Mouse (Mus musculus) lung, embryonic 15.5 days (tissue): ENCODE measurements around the gene Rora. TPM values are rescaled to one million over a fixed set of nuclear protein-coding genes. Genes with fewer than 3 reads are reported as not detected.

Experiments
- ATAC-seq: fragments of 200-750 bp; cut with Nextera tagmentation; 2 replicates; pipeline ENCODE4 v1.8.0; 2017; ENCODE audit warnings: moderate number of reproducible peaks, borderline replicate concordance; ENCODE audit not compliant: low FRiP score, low TSS enrichment; ENCODE audit errors: extremely low read depth
- H3K27ac ChIP-seq: fragments of 300-500 bp; sonication (generic); 2 replicates; pipeline ENCODE4 v1.5.1; 2015; ENCODE audit warnings: moderate library complexity, mild to moderate bottlenecking, inconsistent platforms
- H3K27me3 ChIP-seq: fragments of 300-500 bp; sonication (generic); 2 replicates; pipeline ENCODE4 v1.6.1; 2015; ENCODE audit warnings: inconsistent platforms
- H3K36me3 ChIP-seq: fragments of 300-500 bp; sonication (generic); 2 replicates; pipeline ENCODE4 v1.6.1; 2015; ENCODE audit warnings: inconsistent platforms
- H3K4me1 ChIP-seq: fragments of 300-500 bp; sonication (generic); 2 replicates; pipeline ENCODE4 v1.6.1; 2015; ENCODE audit warnings: inconsistent platforms
- H3K4me2 ChIP-seq: fragments of 300-500 bp; sonication (generic); 2 replicates; pipeline ENCODE4 v1.6.1; 2015; ENCODE audit warnings: inconsistent platforms, mild to moderate bottlenecking, moderate library complexity
- H3K4me3 ChIP-seq: fragments of 300-500 bp; sonication (generic); 2 replicates; pipeline ENCODE4 v1.5.1; 2015; ENCODE audit warnings: mild to moderate bottlenecking, inconsistent platforms
- H3K9ac ChIP-seq: fragments of 300-500 bp; sonication (generic); 2 replicates; pipeline ENCODE4 v1.6.1; 2015; ENCODE audit warnings: inconsistent platforms
- H3K9me3 ChIP-seq: fragments of 300-500 bp; sonication (generic); 2 replicates; pipeline ENCODE4 v1.6.1; 2016; ENCODE audit warnings: inconsistent platforms
- WGBS: fragments of 180-500 bp; shearing (Covaris S2); methylation state at CpG from one replicate; pipeline ENCODE4 v1.1.7; 2015; 5-methylcytosine and 5-hydroxymethylcytosine counted together
- polyA plus RNA-seq: library from polyadenylated mRNA; unstranded; fragments of >200 nt; fragmentation: Nextera tagmentation; extraction: Ambion mirVana; gene quantifications from 2 replicates; pipeline ENCODE4 v1.2.1, GENCODE M21; 2015

Gene Rora
- polyA plus RNA-seq, 1 experiment from 2014 or later, result 6.9 TPM

GRCm38 (mm10) chr9:69179224-69179623 is 525.6 kb downstream of the Rora start:
- no peaks in the 10 kb centered on the region for H3K27me3 ChIP-seq
- ATAC-seq, result no peak
- H3K4me1 ChIP-seq, result peaks cover 28% of the 10 kb centered on the region
- no peaks in the 10 kb centered on the region for H3K36me3 ChIP-seq
- WGBS, result 85% methylated on average over 8 of the region's 8 CpGs
- no peak overlapping the region for H3K4me3 ChIP-seq
- H3K9ac ChIP-seq, result no peak overlapping the region
- no peaks in the 10 kb centered on the region for H3K9me3 ChIP-seq
- no peak overlapping the region for H3K4me2 ChIP-seq
- H3K27ac ChIP-seq, result no peak overlapping the region

- H3K4me2 ChIP-seq, result no peak overlapping the region
- WGBS, result 12% methylated on average over 3 of the region's 3 CpGs
- H3K9ac ChIP-seq, result no peak overlapping the region
- H3K4me3 ChIP-seq, result no peak overlapping the region
- H3K27me3 ChIP-seq, result no peaks in the 10 kb centered on the region
- no peaks in the 10 kb centered on the region for H3K9me3 ChIP-seq
- H3K36me3 ChIP-seq, result no peaks in the 10 kb centered on the region
- peak; percentile 36; the same call in 1 of the 2 replicates for ATAC-seq
- peak overlapping the region; percentile 70 for H3K27ac ChIP-seq
- peaks cover 17% of the 10 kb centered on the region for H3K4me1 ChIP-seq
These were observed 527.4 kb downstream of the Rora start for GRCm38 (mm10) chr9:69180961-69181360.

GRCm38 (mm10) chr9:69181411-69181810 is 527.8 kb downstream of the Rora start:
- no peaks in the 10 kb centered on the region for H3K36me3 ChIP-seq
- H3K9ac ChIP-seq, result no peak overlapping the region
- H3K27ac ChIP-seq, result peak overlapping the region; percentile 70
- H3K4me1 ChIP-seq, result peaks cover 13% of the 10 kb centered on the region
- H3K4me3 ChIP-seq, result no peak overlapping the region
- H3K4me2 ChIP-seq, result no peak overlapping the region
- H3K9me3 ChIP-seq, result no peaks in the 10 kb centered on the region
- no peaks in the 10 kb centered on the region for H3K27me3 ChIP-seq
- ATAC-seq, result peak; percentile 64; the same call in 1 of the 2 replicates

GRCm38 (mm10) chr9:69183888-69184287 is 530.3 kb downstream of the Rora start:
- H3K4me3 ChIP-seq, result no peak overlapping the region
- H3K27ac ChIP-seq, result no peak overlapping the region
- no peaks in the 10 kb centered on the region for H3K9me3 ChIP-seq
- no peak overlapping the region for H3K4me2 ChIP-seq
- no peak for ATAC-seq
- 80% methylated on average over 4 of the region's 4 CpGs for WGBS
- H3K9ac ChIP-seq, result no peak overlapping the region
- H3K4me1 ChIP-seq, result peaks cover 13% of the 10 kb centered on the region
- no peaks in the 10 kb centered on the region for H3K27me3 ChIP-seq
- no peaks in the 10 kb centered on the region for H3K36me3 ChIP-seq

- no peak for ATAC-seq
- Histone ChIP-seq H3K4me2 (no peak overlapping the region), H3K4me1 (no peaks in the 10 kb centered on the region), H3K27me3 (no peaks in the 10 kb centered on the region), H3K9ac (no peak overlapping the region), H3K36me3 (no peaks in the 10 kb centered on the region), H3K27ac (no peak overlapping the region), H3K4me3 (no peak overlapping the region), H3K9me3 (no peaks in the 10 kb centered on the region)
- 60% methylated on average over 1 of the region's 1 CpGs for WGBS
These were observed 537.1 kb downstream of the Rora start for GRCm38 (mm10) chr9:69190726-69191125.

- H3K36me3 ChIP-seq, result no peaks in the 10 kb centered on the region
- 78% methylated on average over 8 of the region's 8 CpGs for WGBS
- H3K27ac ChIP-seq, result no peak overlapping the region
- no peaks in the 10 kb centered on the region for H3K27me3 ChIP-seq
- no peak for ATAC-seq
- no peak overlapping the region for H3K4me3 ChIP-seq
- no peak overlapping the region for H3K4me2 ChIP-seq
- H3K9ac ChIP-seq, result no peak overlapping the region
- no peaks in the 10 kb centered on the region for H3K4me1 ChIP-seq
- H3K9me3 ChIP-seq, result no peaks in the 10 kb centered on the region
These were observed 538.9 kb downstream of the Rora start for GRCm38 (mm10) chr9:69192446-69192845.

GRCm38 (mm10) chr9:69194638-69195605 is 541.3 kb downstream of the Rora start:
- Histone ChIP-seq H3K27ac (no peak overlapping the region), H3K36me3 (no peaks in the 10 kb centered on the region), H3K4me3 (no peak overlapping the region), H3K27me3 (no peaks in the 10 kb centered on the region), H3K4me2 (no peak overlapping the region), H3K9me3 (no peaks in the 10 kb centered on the region), H3K4me1 (no peaks in the 10 kb centered on the region), H3K9ac (no peak overlapping the region)
- 77% methylated on average over 13 of the region's 13 CpGs for WGBS
- no peak for ATAC-seq

GRCm38 (mm10) chr9:69213796-69214195 is 560.2 kb downstream of the Rora start:
- 46% methylated on average over 5 of the region's 5 CpGs for WGBS
- no peak for ATAC-seq
- Histone ChIP-seq H3K4me3 (no peak overlapping the region), H3K36me3 (no peaks in the 10 kb centered on the region), H3K27ac (no peak overlapping the region), H3K27me3 (no peaks in the 10 kb centered on the region), H3K4me2 (no peak overlapping the region), H3K4me1 (0 out of 2 replicates have a peak, but pooled peaks cover 3% of the 10 kb centered on the region), H3K9me3 (no peaks in the 10 kb centered on the region), H3K9ac (no peak overlapping the region)

GRCm38 (mm10) chr9:69224841-69225240 is 571.3 kb downstream of the Rora start:
- no peak overlapping the region for H3K4me3 ChIP-seq
- ATAC-seq, result no peak
- no peaks in the 10 kb centered on the region for H3K4me1 ChIP-seq
- no peaks in the 10 kb centered on the region for H3K27me3 ChIP-seq
- H3K9me3 ChIP-seq, result no peaks in the 10 kb centered on the region
- no peak overlapping the region for H3K9ac ChIP-seq
- 45% methylated on average over 3 of the region's 3 CpGs for WGBS
- no peak overlapping the region for H3K4me2 ChIP-seq
- no peaks in the 10 kb centered on the region for H3K36me3 ChIP-seq
- no peak overlapping the region for H3K27ac ChIP-seq

GRCm38 (mm10) chr9:69226424-69226823 is 572.8 kb downstream of the Rora start:
- H3K9me3 ChIP-seq, result no peaks in the 10 kb centered on the region
- H3K4me3 ChIP-seq, result no peak overlapping the region
- ATAC-seq, result no peak
- H3K36me3 ChIP-seq, result no peaks in the 10 kb centered on the region
- no peak overlapping the region for H3K9ac ChIP-seq
- no peaks in the 10 kb centered on the region for H3K4me1 ChIP-seq
- H3K4me2 ChIP-seq, result no peak overlapping the region
- no peak overlapping the region for H3K27ac ChIP-seq
- 26% methylated on average over 3 of the region's 3 CpGs for WGBS
- H3K27me3 ChIP-seq, result no peaks in the 10 kb centered on the region

- Histone ChIP-seq H3K27ac (no peak overlapping the region), H3K4me3 (no peak overlapping the region), H3K27me3 (no peaks in the 10 kb centered on the region), H3K9me3 (no peaks in the 10 kb centered on the region), H3K4me1 (no peaks in the 10 kb centered on the region), H3K9ac (no peak overlapping the region), H3K36me3 (no peaks in the 10 kb centered on the region), H3K4me2 (no peak overlapping the region)
- WGBS, result 68% methylated on average over 6 of the region's 6 CpGs
- ATAC-seq, result no peak
These were observed 574.2 kb downstream of the Rora start for GRCm38 (mm10) chr9:69227806-69228205.

GRCm38 (mm10) chr9:69229935-69230334 is 576.3 kb downstream of the Rora start:
- Histone ChIP-seq H3K9ac (no peak overlapping the region), H3K4me1 (no peaks in the 10 kb centered on the region), H3K27me3 (no peaks in the 10 kb centered on the region), H3K4me2 (no peak overlapping the region), H3K36me3 (no peaks in the 10 kb centered on the region), H3K27ac (no peak overlapping the region), H3K9me3 (no peaks in the 10 kb centered on the region), H3K4me3 (no peak overlapping the region)
- ATAC-seq, result no peak
- 79% methylated on average over 7 of the region's 7 CpGs for WGBS
